Mouse (Mus musculus) kidney, adult 2 months (tissue): ENCODE measurements around the gene 2010005H15Rik. TPM values are rescaled to one million over a fixed set of nuclear protein-coding genes. Genes with fewer than 3 reads are reported as not detected.
"Not testable (repeated sequence)": the region's sequence is repeated elsewhere in the genome, so short reads cannot be mapped to it uniquely, and the experiment has no call there.

Experiments
- DNase-seq: peaks from one replicate; pipeline ENCODE4 v3.0.0; 2021
- H3K27ac ChIP-seq: fragments of 200-500 bp; 2 replicates; pipeline ENCODE4 v1.5.1; 2012; ENCODE audit warnings: low read depth, low read length, control low read depth, inconsistent platforms; ENCODE audit not compliant: insufficient read depth
- H3K27me3 ChIP-seq: fragments of 200-500 bp; replicated peaks from 2 replicates; pipeline ENCODE4 v1.6.1; 2012; ENCODE audit warnings: mild to moderate bottlenecking, moderate library complexity, low read length, inconsistent platforms; ENCODE audit not compliant: control insufficient read depth, insufficient read depth
- H3K36me3 ChIP-seq: fragments of 200-500 bp; 2 replicates; pipeline ENCODE4 v1.6.1; 2012; ENCODE audit warnings: mild to moderate bottlenecking, moderate library complexity, low read length, inconsistent platforms; ENCODE audit not compliant: control insufficient read depth, insufficient read depth
- H3K4me1 ChIP-seq: fragments of 200-500 bp; 2 replicates; pipeline ENCODE4 v1.6.1; 2011; ENCODE audit warnings: low read length; ENCODE audit not compliant: control insufficient read depth, insufficient read depth
- H3K4me3 ChIP-seq: fragments of 200-500 bp; 2 replicates; pipeline ENCODE4 v1.5.1; 2011; ENCODE audit warnings: mild to moderate bottlenecking, low read depth, low read length, control low read depth; ENCODE audit not compliant: insufficient read depth
- CTCF ChIP-seq: fragments of 200-500 bp; conservative IDR thresholded peaks from 2 replicates; pipeline ENCODE4 v1.5.1; 2011; ENCODE audit warnings: low read depth, mild to moderate bottlenecking, control low read depth, low read length, moderate library complexity, mixed read lengths; ENCODE audit not compliant: insufficient read depth, insufficient read length
- POLR2A ChIP-seq: fragments of 200-500 bp; IDR thresholded peaks from one replicate; pipeline ENCODE4 v1.6.1; 2011; ENCODE audit warnings: low read depth, low read length, control low read depth
- WGBS: fragments of 180-500 bp; shearing (Covaris S2); methylation state at CpG from one replicate; pipeline ENCODE4 v1.1.7; 2018; 5-methylcytosine and 5-hydroxymethylcytosine counted together
- polyA plus RNA-seq: library from polyadenylated mRNA; depleted of rRNA; stranded (reverse); fragments of >200 nt; gene quantifications from 2 replicates; pipeline ENCODE4 v1.2.3, GENCODE M21; 2012; rRNA removed

The 2010005H15Rik gene
- 0.50 TPM in 1 of 2 replicates, not detected in the other for polyA plus RNA-seq

- not testable (repeated sequence) for H3K27me3 ChIP-seq, DNase-seq, H3K4me1 ChIP-seq, H3K27ac ChIP-seq, H3K4me3 ChIP-seq, H3K36me3 ChIP-seq
- WGBS = 96% methylated on average over 7 of the region's 7 CpGs
Observed at GRCm38 (mm10) chr16:36221168-36221567, at the start of gene 2010005H15Rik. 2010005H15Rik (plus strand) TSS chr16:36221468.

DNA sequence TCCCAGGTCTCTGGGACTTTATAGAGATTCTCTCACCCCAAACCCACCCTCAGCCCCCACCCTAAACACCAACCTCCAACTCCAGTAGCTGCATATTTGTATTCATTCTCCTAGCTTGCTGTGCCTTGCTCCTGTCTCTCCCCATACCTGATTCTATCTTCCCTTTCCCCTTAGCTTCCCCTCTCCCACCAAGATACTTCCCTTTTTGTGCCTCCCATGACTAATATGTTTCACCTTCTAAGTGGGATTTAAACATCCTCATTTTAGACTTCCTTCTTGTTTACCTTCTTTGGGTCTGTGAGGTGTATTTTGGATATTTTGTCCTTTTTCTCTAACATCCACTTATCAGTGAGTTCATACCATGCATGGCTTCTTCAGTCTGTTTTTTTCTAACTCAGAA is 45.2 kb upstream of the 2010005H15Rik start:
- no peak for TF ChIP-seq CTCF
- Histone ChIP-seq H3K36me3 (no peaks in the 10 kb centered on the region), H3K4me1 (no peaks in the 10 kb centered on the region), H3K4me3 (no peak overlapping the region), H3K27me3 (no peaks in the 10 kb centered on the region), H3K27ac (no peak overlapping the region)
- DNase-seq = no peak

GRCm38 (mm10) chr16:36179910-36180309 is 41.4 kb upstream of the 2010005H15Rik start:
- H3K4me3 ChIP-seq = no peak overlapping the region
- H3K4me1 ChIP-seq = no peaks in the 10 kb centered on the region
- no peaks in the 10 kb centered on the region for H3K27me3 ChIP-seq
- TF ChIP-seq CTCF (no peak), POLR2A (no peak)
- no peak for DNase-seq
- no peak overlapping the region for H3K27ac ChIP-seq
- WGBS = 80% methylated on average over 2 of the region's 2 CpGs
- H3K36me3 ChIP-seq = no peaks in the 10 kb centered on the region

DNA sequence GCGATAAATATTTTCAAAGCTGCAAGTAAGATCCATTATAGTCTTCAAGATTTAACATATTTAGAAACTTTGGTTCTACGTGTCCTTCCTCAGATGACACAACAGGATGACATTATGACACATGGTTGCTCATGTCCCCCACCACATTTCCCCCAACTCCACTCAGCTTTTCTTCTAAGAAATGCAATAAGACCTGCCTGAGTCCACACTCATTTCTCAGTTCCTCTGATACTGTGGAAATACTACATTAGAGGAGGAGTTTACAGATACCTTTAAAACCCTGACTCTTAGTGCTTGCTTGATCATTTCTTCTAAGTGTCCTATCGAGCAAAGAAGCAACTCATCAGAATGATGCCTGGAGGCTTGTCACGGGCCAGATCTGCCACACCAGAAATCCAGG is 37.4 kb upstream of the 2010005H15Rik start, which contains the start of gene Gm5483:
Gm5483 (plus strand) TSS at position 301 of the 400 bp plus-strand sequence.
- not testable (repeated sequence) for H3K36me3 ChIP-seq, DNase-seq, H3K4me3 ChIP-seq, H3K27me3 ChIP-seq, H3K27ac ChIP-seq, H3K4me1 ChIP-seq
- WGBS = 83% methylated on average over 4 of the region's 4 CpGs

DNA sequence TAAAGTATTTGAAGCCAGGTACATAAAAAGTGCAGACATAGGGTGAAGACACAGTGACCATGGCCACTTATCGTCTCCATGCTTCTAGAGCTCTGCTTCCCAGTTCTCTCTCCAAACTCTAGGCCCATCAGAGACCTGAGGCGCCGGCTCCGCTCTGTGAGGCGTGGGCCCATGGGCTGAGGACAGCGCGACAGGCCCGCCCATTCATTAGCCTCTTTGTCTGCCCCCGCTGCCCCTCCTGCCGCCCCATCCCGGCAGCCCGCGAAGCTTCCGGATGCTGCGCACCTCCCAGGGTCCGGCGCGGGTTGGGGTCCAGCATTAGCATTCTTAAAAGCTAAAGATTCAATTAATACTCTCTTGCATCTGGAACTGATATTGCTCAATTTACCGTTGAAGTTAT is 22.0 kb upstream of the 2010005H15Rik start:
- H3K27ac ChIP-seq = no peak overlapping the region
- 51% methylated on average over 19 of the region's 19 CpGs for whole genome bisulfite sequencing
- no peak for TF ChIP-seq CTCF
- TF ChIP-seq POLR2A = no peak
- no peak for DNase-seq
- H3K27me3 ChIP-seq = no peaks in the 10 kb centered on the region
- no peaks in the 10 kb centered on the region for H3K4me1 ChIP-seq
- no peak overlapping the region for H3K4me3 ChIP-seq
- H3K36me3 ChIP-seq = no peaks in the 10 kb centered on the region

DNA sequence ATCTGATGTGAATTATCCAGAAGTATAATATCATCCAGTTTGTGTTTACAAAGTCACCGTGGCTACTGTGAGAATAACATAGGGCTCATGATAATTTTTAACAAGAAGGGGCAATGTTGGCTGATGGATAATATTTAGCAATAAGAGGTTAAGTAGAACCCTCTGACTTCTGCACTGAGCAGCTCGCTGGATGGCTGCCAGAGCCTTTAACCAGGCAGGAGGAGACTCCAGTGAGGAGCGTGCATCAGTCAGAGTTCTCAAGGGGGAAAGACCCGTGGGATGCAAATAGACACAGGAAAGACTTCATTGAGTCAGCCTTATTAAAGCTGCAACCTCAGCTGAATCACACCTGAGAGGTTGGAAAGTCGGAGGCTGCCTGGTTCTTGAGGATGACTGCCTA is 17.4 kb upstream of the 2010005H15Rik start:
- Histone ChIP-seq H3K4me3 (no peak overlapping the region), H3K36me3 (no peaks in the 10 kb centered on the region), H3K27ac (no peak overlapping the region), H3K27me3 (no peaks in the 10 kb centered on the region), H3K4me1 (no peaks in the 10 kb centered on the region)
- WGBS = 45% methylated on average over 5 of the region's 5 CpGs
- no peak for TF ChIP-seq CTCF
- no peak for TF ChIP-seq POLR2A
- DNase-seq = peak; percentile 69

GRCm38 (mm10) chr16:36205684-36206083 is 15.6 kb upstream of the 2010005H15Rik start:
- not testable (repeated sequence) for H3K4me3 ChIP-seq, H3K4me1 ChIP-seq, H3K27me3 ChIP-seq, H3K27ac ChIP-seq, H3K36me3 ChIP-seq
- peak; percentile 12 for DNase-seq
- whole genome bisulfite sequencing = 64% methylated on average over 2 of the region's 2 CpGs

- DNase-seq = no peak
- no peak within 1 kb of the TSS for H3K4me3 ChIP-seq
- H3K27ac ChIP-seq = no peak within 1 kb of the TSS
- H3K27me3 ChIP-seq = no peaks in the 10 kb centered on the region
- TF ChIP-seq POLR2A (no peak), CTCF (no peak)
- 81% methylated on average over 2 of the region's 2 CpGs for WGBS
- no peaks in the 10 kb centered on the region for H3K36me3 ChIP-seq
- no peaks in the 10 kb centered on the region for H3K4me1 ChIP-seq
Observed at GRCm38 (mm10) chr16:36209967-36210453, 11.3 kb upstream of the 2010005H15Rik start, which contains the start of gene Gm5416. Gm5416 (plus strand) TSS chr16:36210403.

- H3K4me1 ChIP-seq, H3K36me3 ChIP-seq, H3K27ac ChIP-seq, H3K4me3 ChIP-seq, H3K27me3 ChIP-seq, DNase-seq: not testable (repeated sequence)
Observed at GRCm38 (mm10) chr16:36260585-36260984, 39.3 kb downstream of the 2010005H15Rik start.

DNA sequence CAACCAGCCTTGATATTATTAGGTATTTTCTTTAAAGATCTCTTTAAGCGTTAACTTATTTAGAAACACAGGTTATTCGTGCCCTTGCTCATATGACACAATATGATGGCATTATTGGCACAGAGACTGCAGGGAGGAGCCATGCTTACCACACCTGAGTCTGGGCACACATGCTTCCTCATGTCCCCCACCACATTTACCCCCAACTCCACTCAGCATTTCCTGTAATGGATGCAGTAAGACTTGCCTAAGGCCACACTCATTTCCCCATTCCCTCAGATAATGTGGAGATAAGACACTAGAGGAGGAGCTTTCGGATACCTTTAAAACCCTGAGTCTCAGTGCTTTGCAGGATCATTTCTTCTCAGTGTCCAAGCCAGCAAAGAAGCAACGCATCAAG is 55.5 kb downstream of the 2010005H15Rik start, which contains the start of gene Stfa1:
Stfa1 (plus strand) TSS at position 156 of the 400 bp plus-strand sequence.
- H3K27me3 ChIP-seq, DNase-seq, H3K36me3 ChIP-seq, H3K4me1 ChIP-seq, H3K27ac ChIP-seq, H3K4me3 ChIP-seq: not testable (repeated sequence)
- 85% methylated on average over 4 of the region's 4 CpGs for WGBS
